Mouse (Mus musculus) spleen, postnatal 36 days (tissue): ENCODE results near the gene Tra2b.
"Not testable (repeated sequence)": the region's sequence is repeated elsewhere in the genome, so short reads cannot be mapped to it uniquely, and the experiment has no call there.

Experiments used
- DNase-seq, 2 experiments: peaks; one replicate each; pipeline ENCODE4 v3.0.0; 2022; ENCODE audit warnings: low spot score in 2 of 2, mixed read lengths in 1 of 2

The Tra2b gene

DNA sequence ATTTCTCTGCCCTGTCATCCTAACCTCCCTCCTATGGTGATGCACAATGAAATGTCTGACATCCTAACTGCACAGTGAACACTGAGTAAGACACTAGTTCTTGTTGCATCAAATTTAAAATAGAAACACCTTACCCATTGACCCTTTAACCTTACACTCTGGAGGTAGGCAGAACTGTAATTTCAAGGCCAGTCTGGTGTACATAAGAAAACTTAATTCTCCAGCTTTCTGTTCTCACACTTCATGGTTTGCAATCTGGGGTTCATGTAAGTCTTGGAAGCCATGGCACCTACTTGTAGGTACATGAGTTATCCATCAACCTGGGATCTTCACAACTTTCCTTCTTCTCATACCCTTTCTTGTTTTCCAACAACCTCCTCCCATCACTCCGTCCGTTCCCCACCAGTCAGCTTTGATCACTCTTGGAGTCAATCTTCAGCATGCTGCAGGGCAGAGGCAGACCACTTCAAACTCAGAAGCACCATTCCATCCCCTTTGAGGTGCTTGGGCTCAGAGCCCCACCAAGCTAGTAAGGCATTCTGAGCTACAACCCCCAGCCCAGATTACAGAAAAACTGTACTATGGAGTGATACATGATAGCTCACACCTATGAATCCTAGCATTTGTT is 23.5 kb downstream of the Tra2b start:
- no peak for DNase-seq

DNA sequence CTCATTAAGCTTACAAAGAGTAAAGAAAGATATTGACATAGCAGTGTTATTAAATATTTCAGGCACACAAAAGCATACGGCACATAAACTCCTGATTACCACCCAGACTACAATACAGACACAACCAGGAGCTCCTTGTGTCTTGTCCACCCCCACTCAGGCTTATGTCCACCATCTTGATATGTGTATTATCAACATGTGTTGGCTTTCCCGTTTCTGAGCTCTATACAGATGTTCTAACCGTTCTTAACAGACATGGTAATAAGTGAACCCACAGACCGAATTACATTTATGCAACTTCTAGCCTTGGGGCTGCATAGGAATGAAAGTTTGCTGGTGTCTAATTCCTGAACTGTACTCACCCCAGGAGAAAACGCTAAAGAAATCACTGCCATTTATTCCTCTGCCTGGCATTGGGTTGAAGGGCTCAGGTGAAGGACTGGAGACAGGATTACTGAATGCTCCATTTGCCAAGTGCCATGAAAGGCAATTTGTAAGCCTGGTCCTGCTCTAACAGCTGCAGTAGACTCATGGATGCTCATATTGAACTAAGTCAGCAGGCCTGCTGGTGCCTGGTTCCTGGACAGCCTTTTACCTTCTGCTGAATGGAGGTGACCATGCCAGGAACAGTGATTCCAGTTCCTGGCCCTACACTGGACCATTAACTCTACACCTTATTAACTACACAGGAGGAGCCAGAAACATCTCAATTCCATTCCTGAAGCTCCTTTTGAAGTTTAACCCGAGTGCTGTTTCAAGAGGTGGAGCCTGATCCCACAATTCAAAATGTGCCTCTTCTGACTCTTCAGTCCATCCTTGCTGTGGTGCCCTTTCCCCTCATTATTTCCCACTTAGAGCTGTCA is 24.2 kb downstream of the Tra2b start:
- DNase-seq = no peak

DNA sequence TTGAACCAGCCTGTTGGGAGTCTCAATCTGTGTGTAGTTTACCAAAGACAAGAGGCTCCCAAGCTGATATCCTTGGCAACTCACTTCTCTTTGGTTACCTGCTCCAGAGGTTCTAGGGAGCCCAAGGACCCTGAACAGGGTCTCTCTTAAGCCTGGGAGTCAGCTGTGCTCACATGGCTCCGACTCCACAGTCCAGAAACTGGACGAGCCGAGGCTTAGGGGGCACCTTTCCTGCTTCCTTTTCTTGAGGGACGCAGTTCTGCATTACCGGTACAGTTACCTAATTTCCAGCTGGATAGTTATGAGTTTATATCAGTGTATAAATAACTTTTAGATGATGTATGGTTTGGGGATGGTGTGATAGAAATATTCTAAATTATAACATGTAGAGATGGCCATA is 24.9 kb downstream of the Tra2b start:
- DNase-seq = no peak

DNA sequence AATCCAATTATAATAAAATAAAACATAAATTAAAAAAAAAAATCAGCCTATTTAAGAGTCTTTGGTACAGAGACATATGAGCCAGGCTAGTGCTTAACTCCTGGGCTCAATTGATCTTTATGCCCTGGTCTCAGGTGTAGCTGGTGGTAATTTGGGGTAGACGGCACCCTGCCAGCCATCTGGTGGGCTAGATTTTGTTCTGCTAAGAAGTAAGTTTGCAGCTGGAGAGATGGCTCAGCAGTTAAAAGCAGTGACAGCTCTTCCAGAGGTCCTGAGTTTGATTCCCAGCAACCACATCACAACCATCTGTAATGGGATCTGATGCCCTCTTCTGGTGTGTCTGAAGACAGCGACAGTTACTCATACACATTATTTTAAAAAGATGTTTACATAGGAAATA is 25.8 kb downstream of the Tra2b start:
- no peak for DNase-seq

DNA sequence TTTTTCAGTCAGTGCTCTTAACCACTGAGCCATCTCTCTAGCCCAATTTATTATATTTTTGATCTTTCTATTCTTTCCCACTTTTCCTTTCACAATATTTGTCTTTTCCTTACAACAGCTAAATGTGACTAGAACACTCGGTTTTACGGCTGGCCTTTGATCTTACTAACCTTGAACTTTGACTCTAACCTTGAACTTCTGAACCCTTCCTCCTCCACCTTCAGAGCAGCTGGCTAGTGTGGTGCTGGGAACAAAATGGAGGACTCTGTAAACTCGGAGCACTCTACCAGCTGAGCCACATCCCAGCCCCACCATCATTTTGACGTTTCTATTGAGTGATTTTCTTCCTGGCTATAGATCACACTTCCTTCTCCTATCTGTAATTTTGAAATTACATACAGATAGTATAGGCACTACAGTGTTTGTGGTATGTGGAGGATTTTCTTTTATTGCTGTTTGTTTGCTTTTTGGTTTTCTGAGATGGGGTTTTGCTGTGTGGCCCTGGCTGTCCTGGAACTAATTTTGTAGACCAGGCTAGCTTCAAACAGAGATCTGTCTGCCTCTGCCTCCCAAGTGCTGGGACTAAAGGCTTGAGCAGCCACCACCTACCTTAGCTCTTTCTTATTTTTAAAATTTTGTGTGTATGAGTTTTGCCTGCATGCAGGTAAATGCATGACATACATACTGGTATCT is 26.7 kb downstream of the Tra2b start:
- no peak for DNase-seq

DNA sequence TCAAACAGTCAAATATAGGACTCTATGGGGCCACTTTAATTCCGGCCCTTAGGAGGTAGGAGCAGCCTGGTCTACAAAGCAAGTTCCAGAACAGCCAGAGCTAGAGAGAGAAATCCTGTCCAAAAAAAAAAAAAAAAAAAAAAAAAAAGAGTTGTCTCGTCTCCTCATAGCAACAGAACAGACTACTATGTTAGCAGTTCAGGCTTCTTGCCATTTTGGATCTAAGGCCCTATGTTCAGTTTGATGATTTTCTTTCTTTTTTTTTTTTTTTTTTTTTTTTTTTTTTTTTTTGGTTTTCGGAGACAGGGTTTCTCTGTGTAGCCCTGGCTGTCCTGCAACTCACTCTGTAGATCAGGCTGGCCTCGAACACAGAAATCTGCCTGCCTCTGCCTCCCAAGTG is 27.4 kb downstream of the Tra2b start:
- not testable (repeated sequence) for DNase-seq

DNA sequence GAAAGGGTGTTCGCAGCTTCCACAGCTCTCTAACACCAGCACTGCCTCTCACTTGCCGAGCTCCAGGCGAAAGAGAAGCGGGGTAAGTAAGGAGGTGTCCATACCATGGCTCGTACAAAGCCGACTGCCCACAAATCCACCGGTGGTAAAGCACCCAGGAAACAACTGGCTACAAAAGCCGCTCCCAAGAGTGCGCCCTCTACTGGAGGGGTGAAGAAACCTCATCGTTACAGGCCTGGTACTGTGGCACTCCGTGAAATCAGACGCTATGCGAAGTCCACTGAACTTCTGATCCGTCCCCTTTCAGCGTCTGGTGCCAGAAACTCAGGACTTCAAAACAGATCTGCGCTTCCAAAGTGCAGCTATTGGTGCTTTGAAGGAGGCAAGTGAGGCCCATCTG is 29.0 kb downstream of the Tra2b start:
- no peak for DNase-seq

DNA sequence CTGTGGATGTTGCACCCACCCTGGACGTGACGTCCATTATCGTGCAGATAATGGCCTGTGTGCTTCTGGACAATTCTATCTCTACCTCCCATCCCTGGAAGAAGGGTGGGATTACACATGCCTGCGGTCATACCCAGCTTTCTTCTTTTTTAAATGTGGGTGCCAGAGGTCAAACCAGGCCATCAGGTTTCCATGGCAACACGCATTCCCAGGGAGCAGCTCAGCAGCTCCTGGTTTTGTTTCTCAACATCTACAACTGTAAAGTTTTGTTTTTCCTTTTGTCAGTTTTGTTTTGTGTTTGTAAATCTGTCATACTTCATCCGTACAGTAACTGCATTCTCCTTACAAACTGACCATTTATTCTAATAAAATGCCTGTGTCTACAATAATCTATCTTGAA is 31.3 kb downstream of the Tra2b start:
- DNase-seq = no peak

DNA sequence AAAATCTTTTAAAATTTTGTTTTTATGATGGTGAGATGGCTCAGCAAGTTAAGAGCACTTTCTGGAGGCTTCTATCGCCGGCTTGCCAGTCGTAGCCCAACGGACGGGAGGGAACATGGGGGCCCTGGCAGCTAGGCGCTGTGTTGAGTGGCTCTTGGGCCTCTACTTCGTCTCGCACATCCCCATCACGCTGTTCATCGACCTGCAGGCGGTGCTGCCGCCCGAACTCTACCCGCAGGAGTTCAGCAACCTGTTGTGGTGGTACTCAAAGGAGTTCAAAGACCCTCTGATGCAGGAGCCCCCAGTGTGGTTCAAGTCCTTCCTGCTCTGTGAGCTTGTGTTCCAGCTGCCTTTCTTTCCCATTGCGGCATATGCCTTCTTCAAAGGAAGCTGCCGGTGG is 35.5 kb downstream of the Tra2b start:
- not testable (repeated sequence) for DNase-seq

DNA sequence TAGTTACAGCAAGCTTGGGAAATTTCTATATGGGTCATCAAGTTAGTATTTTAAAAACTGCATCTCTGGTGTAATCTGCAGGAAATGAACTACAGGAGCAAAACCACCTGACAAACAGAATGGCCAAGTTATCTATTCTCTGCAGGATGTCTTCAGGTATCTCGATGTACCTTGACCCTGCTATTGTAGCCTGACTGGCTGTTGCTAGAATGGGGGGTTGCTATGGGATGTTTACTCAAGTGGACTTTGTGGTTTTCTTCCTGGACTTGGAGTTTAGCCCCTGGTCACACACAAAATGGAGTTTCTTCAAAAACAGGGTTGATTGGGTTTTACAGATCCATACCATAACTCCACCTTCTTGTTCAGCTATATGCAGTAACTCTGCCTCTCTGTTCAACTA is 62.3 kb downstream of the Tra2b start:
- DNase-seq = no peak

DNA sequence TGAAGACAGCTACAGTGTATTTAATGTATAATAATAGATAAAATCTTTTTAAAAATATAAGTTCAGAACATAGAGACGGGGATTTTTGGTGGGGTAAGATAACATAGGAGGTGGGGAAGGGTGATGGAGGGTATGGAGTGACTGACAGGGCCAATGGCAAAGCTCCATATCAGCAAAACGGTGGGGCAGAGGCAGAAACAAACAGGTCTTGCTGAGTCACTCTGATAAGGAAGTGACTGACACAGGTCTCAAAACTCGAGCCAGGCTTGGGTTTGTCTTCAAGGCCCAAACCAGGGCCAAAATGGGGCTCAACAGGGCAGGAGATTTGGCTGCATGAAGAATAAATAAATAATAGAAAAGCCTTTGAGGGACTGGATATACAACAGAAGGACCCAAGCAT is 63.9 kb downstream of the Tra2b start:
- no peak for DNase-seq

DNA sequence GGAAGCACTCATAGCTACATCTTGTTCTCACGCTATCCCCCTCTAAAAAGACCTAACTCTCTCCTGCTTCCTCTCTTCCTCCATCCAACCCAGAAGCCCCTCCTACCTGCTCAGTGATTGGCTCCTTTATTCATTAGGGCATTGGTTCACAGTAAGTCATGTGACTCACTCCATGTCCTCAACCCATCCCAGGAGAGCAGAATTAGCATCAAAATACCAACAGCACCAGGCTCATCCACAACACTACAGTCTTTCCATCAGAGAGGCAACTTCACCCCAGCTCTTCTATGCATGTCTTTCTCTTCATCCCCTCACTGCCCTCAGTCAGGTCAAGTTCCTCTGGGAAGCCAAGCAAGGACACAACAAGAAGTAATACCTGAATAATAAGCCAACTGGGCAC is 65.3 kb downstream of the Tra2b start:
- no peak for DNase-seq
